Mouse (Mus musculus) retina, adult 2 months (tissue): ENCODE measurements around the gene Dscaml1.
"Not testable (repeated sequence)": the region's sequence is repeated elsewhere in the genome, so short reads cannot be mapped to it uniquely, and the experiment has no call there.

Source experiments
- DNase-seq: peaks from one replicate; pipeline ENCODE4 v3.0.0-alpha.2; 2012; ENCODE audit warnings: low read depth, low spot score

The Dscaml1 gene

GRCm38 (mm10) chr9:45774088-45774487 lies 347.7 kb downstream of the Dscaml1 start:
- no peak for DNase-seq

- not testable (repeated sequence) for DNase-seq
Measured at GRCm38 (mm10) chr9:45776176-45776575, 349.7 kb downstream of the Dscaml1 start.

DNA sequence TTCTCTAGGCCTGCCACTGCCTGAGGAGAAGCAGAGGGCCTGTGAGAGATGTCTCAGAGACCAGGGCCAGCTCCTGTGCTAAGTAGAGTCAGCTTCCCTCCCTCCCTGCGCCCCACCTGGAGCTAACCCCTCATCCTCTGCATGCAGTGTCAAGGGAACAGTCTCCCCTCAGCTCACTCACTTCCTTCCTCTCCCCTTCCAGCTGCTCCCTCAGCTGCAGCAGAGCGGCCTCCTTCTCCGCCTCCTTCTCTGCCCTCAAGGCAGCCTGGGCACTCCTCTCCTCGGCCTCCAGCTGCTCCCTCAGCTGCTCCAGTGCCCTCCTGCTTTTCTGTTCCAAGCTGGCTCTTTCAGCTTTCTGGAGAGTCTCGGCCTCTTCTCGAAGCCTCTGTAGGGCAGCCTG lies 352.8 kb downstream of the Dscaml1 start:
- DNase-seq, result no peak

DNA sequence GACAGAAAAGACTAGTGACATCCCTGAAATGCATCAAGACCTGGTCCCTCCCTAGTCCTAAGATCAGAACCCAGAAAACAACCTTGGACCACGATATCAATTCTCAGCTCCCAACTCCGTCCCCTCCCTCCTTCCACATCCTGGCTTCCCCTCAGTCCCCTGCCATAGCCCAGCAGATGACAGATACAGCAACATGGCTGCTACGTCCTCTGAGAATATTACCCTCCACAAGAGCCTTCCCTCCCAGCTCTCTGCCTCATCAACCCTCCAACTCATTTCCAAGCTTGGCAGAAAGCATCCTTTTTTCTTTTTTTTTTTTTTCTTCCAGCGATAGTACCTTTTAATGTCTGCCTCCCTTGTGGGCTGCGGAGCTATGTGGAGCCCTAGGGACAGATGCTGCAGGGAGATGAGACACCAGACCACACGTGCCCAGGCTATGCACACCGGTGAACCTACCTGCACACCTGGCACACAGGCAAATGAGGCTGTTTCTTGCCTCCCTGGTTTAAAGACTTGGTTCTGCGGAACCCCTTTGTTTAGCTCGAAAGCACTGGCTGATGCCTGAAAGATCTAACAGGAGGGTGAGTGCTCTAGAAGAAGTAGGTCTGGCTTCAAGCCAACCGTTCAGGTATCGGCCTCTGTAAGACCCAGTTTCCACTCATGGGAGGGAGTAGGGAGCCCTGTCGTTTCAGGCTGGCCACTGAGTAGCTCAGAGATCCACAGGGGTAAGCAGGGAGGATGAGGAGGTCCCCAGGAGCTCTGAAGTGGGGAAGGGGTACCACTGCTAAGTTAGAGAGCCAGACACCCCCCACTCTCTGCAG lies 357.0 kb downstream of the Dscaml1 start:
- DNase-seq, result no peak

DNA sequence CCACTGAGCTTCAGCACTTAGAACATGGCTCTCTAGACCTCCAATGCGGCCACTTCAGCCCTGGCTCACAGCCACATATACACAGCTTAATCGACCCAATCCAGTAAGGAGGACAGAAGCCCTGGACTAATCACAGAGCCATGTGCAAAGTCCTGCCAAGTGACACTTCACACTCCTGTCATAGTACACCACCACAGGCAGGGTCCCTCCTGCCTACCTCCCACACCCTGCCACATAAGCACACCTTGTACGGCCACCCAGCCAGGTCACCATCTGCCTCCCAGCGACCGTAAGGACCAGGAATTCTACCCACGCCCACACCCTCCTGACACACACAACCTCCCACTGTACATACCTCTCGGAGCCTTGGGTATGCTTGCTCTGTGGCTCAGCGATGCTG lies 360.6 kb downstream of the Dscaml1 start:
- DNase-seq, result no peak

DNA sequence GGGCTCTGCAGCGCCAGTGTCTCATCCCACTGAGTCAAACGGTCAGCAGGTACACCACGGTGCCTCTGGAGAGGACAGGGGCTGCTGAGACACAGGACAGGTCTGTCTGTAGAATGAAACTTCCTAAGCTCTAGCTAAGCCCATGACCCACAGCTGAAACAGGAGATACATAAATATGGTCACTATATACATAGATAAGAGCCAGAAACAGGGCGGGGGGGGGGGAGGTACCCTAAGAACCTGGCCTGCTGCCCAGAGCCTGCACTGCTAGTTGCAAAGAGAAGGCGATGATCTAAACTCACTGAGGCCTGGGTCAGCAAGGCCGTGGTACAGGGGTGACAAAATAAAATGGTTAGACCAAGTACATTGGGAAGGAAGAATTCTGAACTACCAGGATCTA lies 361.1 kb downstream of the Dscaml1 start:
- DNase-seq, result no peak

DNA sequence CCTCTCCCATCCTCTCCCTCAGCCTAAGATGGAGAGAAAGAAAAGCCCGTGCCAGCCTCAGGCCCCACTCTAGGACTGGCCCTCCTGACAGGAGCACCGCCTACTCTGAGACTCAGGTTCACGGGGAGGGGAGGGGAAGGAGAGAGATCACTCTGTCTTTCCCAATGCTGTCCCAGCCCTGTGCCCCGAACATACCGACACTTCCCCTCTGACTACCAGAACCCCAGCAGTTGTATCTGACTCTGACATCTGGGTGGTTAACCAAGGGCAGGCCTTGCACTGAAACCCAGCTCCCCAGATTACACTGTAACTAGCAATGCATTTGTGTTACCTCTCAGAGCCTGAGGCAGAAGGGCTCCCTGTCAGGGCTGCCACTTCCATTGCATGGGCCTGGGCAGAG lies 362.0 kb downstream of the Dscaml1 start:
- no peak for DNase-seq

- DNase-seq, result no peak
Measured at GRCm38 (mm10) chr9:45791456-45792142, 365.2 kb downstream of the Dscaml1 start.

- no peak for DNase-seq
Measured at GRCm38 (mm10) chr9:45792235-45792634, 365.8 kb downstream of the Dscaml1 start.

- no peak for DNase-seq
Measured at GRCm38 (mm10) chr9:45793697-45794096, 367.3 kb downstream of the Dscaml1 start.

DNA sequence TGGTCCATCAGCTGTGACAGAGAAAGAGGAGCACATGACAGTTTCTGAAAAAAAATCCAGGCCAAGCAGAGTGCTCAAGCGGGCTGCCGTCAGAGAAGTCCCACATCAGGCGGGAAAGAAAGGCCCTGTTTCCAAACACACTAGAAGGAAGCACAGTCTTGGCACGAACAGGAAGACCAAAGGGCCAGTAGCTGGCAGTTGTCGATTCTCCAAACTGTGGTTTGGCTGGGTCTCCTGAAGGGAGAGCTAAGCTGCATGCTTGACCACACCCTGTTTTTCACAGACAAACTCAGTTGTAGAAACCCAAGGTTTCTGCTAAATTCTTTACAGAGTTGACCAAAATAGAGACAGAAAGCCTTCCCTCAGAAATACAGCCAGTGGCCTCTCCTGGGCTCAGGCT lies 369.3 kb downstream of the Dscaml1 start:
- DNase-seq, result no peak

DNA sequence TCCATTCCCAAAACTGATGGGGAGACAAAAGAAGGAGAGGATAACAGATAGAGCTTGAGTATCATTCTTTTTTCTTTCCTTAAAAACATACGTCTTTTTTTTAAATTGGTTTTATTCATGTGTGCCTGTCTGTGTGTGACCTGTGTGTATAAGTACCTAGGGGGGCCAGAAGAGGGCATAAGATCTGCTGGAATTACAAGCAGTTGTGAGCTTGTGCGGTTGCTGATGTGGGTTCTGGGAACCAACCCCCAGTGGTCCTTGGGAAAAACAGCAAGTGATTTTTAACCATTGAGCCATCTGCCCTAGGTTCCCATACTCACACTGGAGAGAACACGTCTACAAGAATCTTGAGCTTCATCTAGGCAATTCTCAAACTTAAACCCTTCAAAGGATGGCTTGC lies 370.8 kb downstream of the Dscaml1 start:
- no peak for DNase-seq

GRCm38 (mm10) chr9:45798467-45799164 lies 372.2 kb downstream of the Dscaml1 start:
- DNase-seq, result no peak

DNA sequence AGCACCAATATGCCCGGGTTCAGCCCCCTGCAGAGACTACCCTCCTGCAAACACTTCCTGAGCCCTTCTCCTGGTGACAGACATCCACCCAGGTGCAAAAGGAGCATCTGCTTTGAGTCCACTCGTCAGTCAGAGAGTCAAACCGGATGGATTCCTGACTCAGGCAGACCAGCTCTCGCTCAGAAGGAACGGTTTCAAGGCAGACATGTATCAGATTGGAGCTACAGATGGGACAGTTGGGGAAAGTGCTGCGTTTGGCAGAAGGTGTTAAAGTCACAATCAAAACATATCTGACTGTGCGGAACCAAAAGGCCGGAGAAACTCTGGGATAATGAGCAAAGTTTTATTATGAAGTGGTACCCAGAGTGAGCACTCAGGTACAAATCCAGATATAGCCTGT lies 373.0 kb downstream of the Dscaml1 start:
- no peak for DNase-seq
